Mouse (Mus musculus): ENCODE results near the gene Il2rg.

Il2rg gene

GRCm38 (mm10) chrX:101268025-101268754 is at the start of gene Il2rg:
Gene Il2rg, minus strand, starts transcription at chrX:101268255.
- no peak for DNase-seq (ENCODE audit: extremely low spot score)

GRCm38 (mm10) chrX:101313625-101314359 is 45.7 kb upstream of the Il2rg start:
- DNase-seq (ENCODE audit: extremely low spot score), result no peak

GRCm38 (mm10) chrX:101309299-101309698 is 41.2 kb upstream of the Il2rg start:
- DNase-seq (ENCODE audit: extremely low spot score), result no peak

- DNase-seq (ENCODE audit: extremely low spot score), result no peak
Measured at GRCm38 (mm10) chrX:101304646-101305045, 36.6 kb upstream of the Il2rg start.

GRCm38 (mm10) chrX:101301654-101302053 is 33.6 kb upstream of the Il2rg start:
- no peak for DNase-seq (ENCODE audit: extremely low spot score)

- DNase-seq (ENCODE audit: extremely low spot score), result peak; percentile 45
Measured at GRCm38 (mm10) chrX:101300427-101301030, 32.5 kb upstream of the Il2rg start.

- DNase-seq (ENCODE audit: extremely low spot score), result peak; percentile 34
Measured at GRCm38 (mm10) chrX:101299473-101300426, 31.7 kb upstream of the Il2rg start.

GRCm38 (mm10) chrX:101299055-101299454 is 31.0 kb upstream of the Il2rg start, which contains the start of gene Nlgn3:
Gene Nlgn3, plus strand, starts transcription at chrX:101299168.
- DNase-seq (ENCODE audit: extremely low spot score), result no peak

GRCm38 (mm10) chrX:101290111-101290510 is 22.1 kb upstream of the Il2rg start:
- no peak for DNase-seq (ENCODE audit: extremely low spot score)

- no peak for DNase-seq (ENCODE audit: extremely low spot score)
Measured at GRCm38 (mm10) chrX:101289037-101289436, 21.0 kb upstream of the Il2rg start.

- DNase-seq (ENCODE audit: extremely low spot score), result no peak
Measured at GRCm38 (mm10) chrX:101288432-101288831, 20.4 kb upstream of the Il2rg start.

GRCm38 (mm10) chrX:101287543-101287942 is 19.5 kb upstream of the Il2rg start:
- no peak for DNase-seq (ENCODE audit: extremely low spot score)

GRCm38 (mm10) chrX:101285953-101286670 is 18.1 kb upstream of the Il2rg start:
- no peak for DNase-seq (ENCODE audit: extremely low spot score)

- no peak for DNase-seq (ENCODE audit: extremely low spot score)
Measured at GRCm38 (mm10) chrX:101285534-101285933, 17.5 kb upstream of the Il2rg start.

GRCm38 (mm10) chrX:101282813-101283212 is 14.8 kb upstream of the Il2rg start:
- no peak for DNase-seq (ENCODE audit: extremely low spot score)

- peak; percentile 87 for DNase-seq (ENCODE audit: extremely low spot score)
Measured at GRCm38 (mm10) chrX:101273875-101274738, 6.1 kb upstream of the Il2rg start, which contains the start of gene Med12. Gene Med12, plus strand, starts transcription at chrX:101274030.

- no peak for DNase-seq (ENCODE audit: extremely low spot score)
Measured at GRCm38 (mm10) chrX:101273410-101273809, 5.4 kb upstream of the Il2rg start.

GRCm38 (mm10) chrX:101268755-101269124 is 685 bp upstream of the Il2rg start, which contains the start of gene Gm20489:
Gene Gm20489, minus strand, starts transcription at chrX:101269023.
- no peak for DNase-seq (ENCODE audit: extremely low spot score)

- no peak for DNase-seq (ENCODE audit: extremely low spot score)
Measured at GRCm38 (mm10) chrX:101266631-101267030, 1.4 kb downstream of the Il2rg start.

- DNase-seq (ENCODE audit: extremely low spot score), result no peak
Measured at GRCm38 (mm10) chrX:101263892-101264291, 4.2 kb downstream of the Il2rg start, which contains the start of gene Gm614. Gene Gm614, minus strand, starts transcription at chrX:101263992.
